Mouse (Mus musculus) left cerebral cortex, adult 18-20 months (tissue): Measurements from ENCODE around the gene Hnrnpc. TPM values are rescaled to one million over a fixed set of nuclear protein-coding genes. Genes with fewer than 3 reads are reported as not detected.

Experiments
- DNase-seq, 2 experiments: peaks; one replicate each; pipeline ENCODE4 v3.0.0; 2021 to 2022; ENCODE audit warnings: low spot score in 2 of 2, mixed read lengths in 1 of 2
- long read RNA-seq, 2 experiments: library from polyadenylated mRNA; stranded (forward); transcript quantifications; one replicate each; pipeline ENCODE4 v2.0.0; 2021
- total RNA-seq, 2 experiments: library from RNA; stranded (reverse); gene quantifications; 2 replicates each; pipeline ENCODE4 v1.2.3; 2021

The Hnrnpc gene
- total RNA-seq, result 100 to 1,000 TPM; 238 to 239 TPM
- long read RNA-seq, experiment 1, transcript Hnrnpc-211 (9 exons, 1,691 nt), result minor isoform, 26 of 158 reads
- long read RNA-seq, experiment 1, transcript Hnrnpc-205 (9 exons, 2,617 nt), result major isoform, 34 of 158 reads
- long read RNA-seq, experiment 1, transcript Hnrnpc-201 (9 exons, 2,847 nt), result minor isoform, 18 of 158 reads
- long read RNA-seq, experiment 1, transcript Hnrnpc-206 (9 exons, 1,683 nt), result minor isoform, 15 of 158 reads
- long read RNA-seq, experiment 1, partial matches to known transcripts, result 19 of 158 reads
- long read RNA-seq, experiment 1, other reads (novel, unspliced or antisense), result 27 of 158 reads
- long read RNA-seq, experiment 2, transcript Hnrnpc-201 (9 exons, 2,847 nt), result minor isoform, 11 of 112 reads
- long read RNA-seq, experiment 2, transcript Hnrnpc-211 (9 exons, 1,691 nt), result major isoform, 24 of 112 reads
- long read RNA-seq, experiment 2, transcript Hnrnpc-205 (9 exons, 2,617 nt), result minor isoform, 21 of 112 reads
- long read RNA-seq, experiment 2, transcript Hnrnpc-206 (9 exons, 1,683 nt), result minor isoform, 11 of 112 reads
- long read RNA-seq, experiment 2, partial matches to known transcripts, result 16 of 112 reads
- long read RNA-seq, experiment 2, other reads (novel, unspliced or antisense), result 19 of 112 reads

- DNase-seq, result peak; percentile 100
These were observed at the start of gene Hnrnpc for GRCm38 (mm10) chr14:52103856-52104676. TSS of gene Hnrnpc (minus strand) at chr14:52104028.

DNA sequence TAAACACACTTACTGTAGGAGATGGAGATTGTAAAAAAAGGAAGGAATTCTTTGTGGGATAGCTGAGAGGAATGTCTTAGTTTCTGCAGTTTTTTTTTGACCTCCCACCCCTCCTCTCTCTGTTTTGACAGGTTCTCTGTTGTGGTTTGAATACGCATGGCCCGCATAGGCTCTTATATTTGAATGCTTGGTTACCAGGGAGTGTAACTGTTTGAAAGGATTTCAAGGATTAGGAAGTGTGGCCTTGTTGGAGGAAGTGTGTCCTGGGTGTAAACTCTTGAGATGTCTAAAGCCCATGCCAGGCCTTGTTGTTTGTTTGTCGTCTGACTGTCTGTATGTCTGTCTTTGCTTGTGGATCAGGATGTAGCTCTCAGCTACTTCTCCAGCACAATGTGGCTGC lies 48.8 kb upstream of the Hnrnpc start:
- no peak for DNase-seq

- DNase-seq, result peak; percentile 16 to 39
These were observed 48.4 kb upstream of the Hnrnpc start for GRCm38 (mm10) chr14:52152179-52152578.

GRCm38 (mm10) chr14:52149888-52150287 lies 46.1 kb upstream of the Hnrnpc start:
- no peak for DNase-seq

DNA sequence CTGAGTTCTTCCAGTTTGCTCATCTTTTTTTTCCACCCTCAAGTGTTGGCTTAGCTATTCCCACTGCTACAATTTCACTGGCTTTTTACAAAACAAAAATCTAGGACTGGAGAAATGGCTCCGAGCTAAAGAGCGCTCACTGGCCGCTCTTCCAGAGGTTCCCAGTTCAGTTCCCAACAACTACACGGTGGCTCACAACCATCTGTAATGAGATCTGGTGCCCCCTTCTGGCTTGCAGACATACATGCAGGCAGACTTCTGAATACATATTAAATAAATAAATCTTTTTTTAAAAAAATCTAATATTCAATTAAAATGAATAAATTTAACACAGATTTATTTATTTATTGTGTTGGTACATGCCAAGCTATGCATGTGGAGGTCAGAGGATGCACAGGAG lies 42.7 kb upstream of the Hnrnpc start:
- no peak for DNase-seq

DNA sequence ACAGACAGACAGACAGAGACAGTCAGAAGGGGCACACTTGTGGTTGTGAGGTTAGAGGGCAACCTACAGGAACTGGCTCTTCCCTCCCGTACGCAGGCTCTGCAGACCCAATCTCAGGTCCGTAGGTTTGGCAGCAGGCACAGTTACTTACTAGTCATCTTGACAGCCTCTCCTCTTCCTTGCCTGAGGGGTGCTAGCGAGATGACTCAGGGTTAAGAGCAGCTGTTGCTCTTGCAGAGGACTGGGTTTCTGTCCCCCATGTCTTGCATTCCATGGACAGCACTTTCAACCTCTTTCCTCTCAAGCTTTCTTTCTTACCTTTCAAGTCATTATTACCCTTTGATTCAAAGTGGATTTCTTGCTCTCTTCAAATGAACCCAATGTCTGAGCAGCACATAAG lies 40.3 kb upstream of the Hnrnpc start:
- DNase-seq, result no peak

GRCm38 (mm10) chr14:52141445-52142127 lies 37.8 kb upstream of the Hnrnpc start:
- DNase-seq, result no peak

DNA sequence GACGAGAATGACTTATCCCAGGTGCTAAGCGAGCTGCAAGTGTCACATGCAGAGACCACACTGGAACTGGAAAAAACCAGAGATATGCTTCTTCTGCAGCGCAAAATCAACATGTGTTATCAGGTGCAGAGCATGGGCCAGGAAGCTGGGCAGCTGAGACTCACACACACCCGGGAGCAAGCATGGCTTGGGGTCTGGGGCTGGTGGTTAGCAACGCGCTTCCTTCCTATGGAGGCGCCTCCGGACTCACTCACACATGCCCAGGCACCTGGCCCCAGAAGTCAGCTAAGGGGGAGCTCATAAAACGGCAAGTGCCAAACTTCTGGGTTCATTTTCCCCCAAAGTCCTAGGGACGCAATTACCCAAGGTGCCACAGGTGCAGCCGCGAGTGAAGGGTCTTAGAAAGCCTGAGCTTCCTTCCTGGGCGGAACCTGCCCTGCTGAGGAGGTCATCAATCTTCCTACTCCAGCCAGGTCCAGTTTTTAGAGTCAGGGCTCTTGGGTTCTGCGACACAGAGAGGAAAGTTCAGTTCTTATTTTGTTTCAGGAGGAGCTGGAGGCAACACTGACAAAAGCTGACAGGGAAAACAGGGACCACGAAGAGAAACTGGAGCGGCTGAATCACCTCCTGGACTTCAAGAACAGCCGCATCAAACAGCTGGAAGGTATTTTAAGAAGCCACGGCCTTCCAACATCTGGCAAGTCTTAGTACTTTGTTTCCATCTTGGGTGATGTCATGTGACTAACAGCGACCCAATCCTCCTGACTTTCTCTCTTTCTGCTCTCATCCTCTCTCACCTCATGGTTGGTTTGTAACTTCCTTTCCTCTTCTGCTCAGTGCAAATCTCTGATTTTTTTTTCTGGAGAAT lies 37.0 kb upstream of the Hnrnpc start:
- no peak for DNase-seq

DNA sequence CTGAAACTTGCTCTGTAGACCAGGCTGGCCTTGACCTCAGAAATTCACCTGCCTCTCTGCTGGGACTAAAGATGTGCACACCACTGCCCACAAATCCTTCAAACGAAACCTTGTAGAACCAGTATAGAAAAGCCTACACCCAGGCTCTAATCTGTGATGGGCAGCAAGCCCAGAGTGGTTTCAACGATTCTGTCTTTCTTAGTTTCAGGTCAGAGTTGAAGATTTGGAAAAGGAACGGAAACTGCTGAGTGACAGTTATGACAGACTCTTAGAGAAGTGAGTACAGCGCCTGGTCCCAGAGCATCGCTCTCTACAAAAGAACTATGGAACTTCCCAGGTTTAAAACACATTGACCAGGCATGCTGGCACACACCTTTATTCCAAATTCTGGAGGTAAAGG lies 29.8 kb upstream of the Hnrnpc start:
- DNase-seq, result no peak

- no peak for DNase-seq
These were observed 20.8 kb upstream of the Hnrnpc start for GRCm38 (mm10) chr14:52124636-52125035.

DNA sequence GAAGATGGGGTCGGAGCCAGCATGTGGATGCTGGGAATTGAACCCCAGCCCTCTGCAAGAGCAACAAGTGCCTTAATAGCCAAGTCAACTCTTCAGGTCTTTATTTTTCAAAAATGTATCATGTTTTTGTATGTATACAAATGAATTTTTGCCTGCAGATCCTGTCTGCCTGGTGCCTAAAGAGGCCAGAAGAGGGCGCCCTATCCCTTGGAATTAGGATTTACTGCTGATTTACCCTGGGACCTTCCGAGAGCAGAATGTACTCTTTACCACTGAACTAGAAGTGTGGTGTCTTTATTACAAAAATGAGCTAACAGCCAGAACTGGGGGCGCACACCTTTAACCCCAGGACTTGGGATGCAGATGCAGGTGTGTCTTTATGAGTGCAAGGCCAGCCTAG lies 20.1 kb upstream of the Hnrnpc start:
- peak; percentile 69 to 80 for DNase-seq

- no peak for DNase-seq
These were observed 16.3 kb upstream of the Hnrnpc start for GRCm38 (mm10) chr14:52120169-52120568.

- peak; percentile 21 to 44 for DNase-seq
These were observed 15.2 kb upstream of the Hnrnpc start for GRCm38 (mm10) chr14:52118823-52119608.

GRCm38 (mm10) chr14:52118456-52118822 lies 14.6 kb upstream of the Hnrnpc start:
- no peak for DNase-seq

GRCm38 (mm10) chr14:52117241-52117640 lies 13.4 kb upstream of the Hnrnpc start:
- DNase-seq, result no peak

GRCm38 (mm10) chr14:52114101-52114500 lies 10.3 kb upstream of the Hnrnpc start:
- DNase-seq, result no peak

DNA sequence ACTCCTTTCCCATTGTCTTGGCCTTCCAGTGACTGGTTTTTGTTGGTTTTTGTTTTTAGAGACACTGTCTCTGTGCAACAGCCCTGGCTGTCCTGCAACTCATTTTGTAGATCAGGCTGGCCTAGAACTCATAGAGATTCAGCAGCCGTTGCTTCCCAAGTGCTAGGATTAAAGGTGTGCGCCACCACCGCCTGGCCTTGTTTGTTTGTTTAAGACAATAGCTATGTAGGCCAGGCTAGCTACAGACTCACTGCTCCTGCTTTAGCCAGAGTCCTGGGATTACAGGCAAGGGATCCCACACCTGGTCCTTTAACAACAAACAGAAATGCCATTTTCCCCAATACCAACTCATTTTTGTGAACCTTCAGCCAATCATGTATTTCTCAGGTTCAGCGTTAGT lies 6.5 kb upstream of the Hnrnpc start, which contains the start of gene Rpgrip1:
Gene Rpgrip1, plus strand, starts transcription at position 359 of the 400 bp plus-strand sequence.
- DNase-seq, result no peak

GRCm38 (mm10) chr14:52108025-52108424 lies 4.2 kb upstream of the Hnrnpc start:
- no peak for DNase-seq

DNA sequence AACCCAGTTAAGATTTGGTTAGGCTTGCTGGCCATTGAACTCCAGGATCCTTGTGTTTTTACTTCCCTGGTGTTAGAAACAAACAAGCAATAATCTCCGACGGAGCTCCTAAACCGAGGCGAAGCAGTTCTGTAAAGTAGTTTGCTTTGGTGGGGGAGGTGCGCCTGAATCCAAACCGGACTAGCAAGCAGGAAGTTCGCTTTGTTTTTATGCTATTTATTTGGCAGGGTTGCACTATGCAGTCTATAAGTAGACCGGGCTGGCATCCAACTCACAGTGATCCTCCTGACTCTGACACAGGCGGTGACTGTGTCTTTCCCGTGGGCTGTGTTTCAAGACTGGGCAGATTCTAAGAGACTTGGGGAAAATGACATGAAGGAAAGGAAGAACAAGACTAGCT lies 2.9 kb upstream of the Hnrnpc start:
- peak; percentile 40 to 60 for DNase-seq
